Mouse (Mus musculus) kidney, adult 2 months (tissue): ENCODE results near the gene Mast4.

ENCODE experiments used
- CTCF ChIP-seq: fragments of 200-500 bp; conservative IDR thresholded peaks from 2 replicates; pipeline ENCODE4 v1.5.1; 2011; ENCODE audit warnings: low read depth, mild to moderate bottlenecking, control low read depth, low read length, moderate library complexity, mixed read lengths; ENCODE audit not compliant: insufficient read depth, insufficient read length
- POLR2A ChIP-seq: fragments of 200-500 bp; IDR thresholded peaks from one replicate; pipeline ENCODE4 v1.6.1; 2011; ENCODE audit warnings: low read depth, low read length, control low read depth

- no peak for TF ChIP-seq CTCF
- no peak for TF ChIP-seq POLR2A
Measured at GRCm38 (mm10) chr13:102691408-102692150, 642.7 kb downstream of the Mast4 start.
